Mouse (Mus musculus) right cerebral cortex, postnatal 25 days (tissue): ENCODE data around the gene Col4a3.
A peak's percentile ranks its signal among the peaks of the same experiment; 100 is the strongest.

Source experiments
- DNase-seq: peaks from one replicate; pipeline ENCODE4 v3.0.0; 2022

Gene Col4a3

GRCm38 (mm10) chr1:82608646-82609262 is 22.0 kb downstream of the Col4a3 start:
- DNase-seq = no peak

GRCm38 (mm10) chr1:82612061-82612660 is 25.4 kb downstream of the Col4a3 start:
- DNase-seq = no peak

- no peak for DNase-seq
These were observed 31.3 kb downstream of the Col4a3 start for GRCm38 (mm10) chr1:82618001-82618400.

GRCm38 (mm10) chr1:82618592-82618991 is 31.9 kb downstream of the Col4a3 start:
- DNase-seq = no peak

GRCm38 (mm10) chr1:82619981-82620380 is 33.3 kb downstream of the Col4a3 start:
- no peak for DNase-seq

GRCm38 (mm10) chr1:82624934-82625333 is 38.2 kb downstream of the Col4a3 start:
- no peak for DNase-seq

GRCm38 (mm10) chr1:82625474-82625873 is 38.8 kb downstream of the Col4a3 start:
- DNase-seq = no peak

- DNase-seq = no peak
These were observed 40.9 kb downstream of the Col4a3 start for GRCm38 (mm10) chr1:82627652-82628051.

- no peak for DNase-seq
These were observed 42.8 kb downstream of the Col4a3 start for GRCm38 (mm10) chr1:82629495-82629894.

GRCm38 (mm10) chr1:82631169-82631792 is 44.6 kb downstream of the Col4a3 start:
- DNase-seq = no peak

GRCm38 (mm10) chr1:82634545-82635253 is 48.0 kb downstream of the Col4a3 start:
- peak; percentile 32 for DNase-seq

- DNase-seq = no peak
These were observed 48.5 kb downstream of the Col4a3 start for GRCm38 (mm10) chr1:82635254-82635620.

- no peak for DNase-seq
These were observed 49.6 kb downstream of the Col4a3 start for GRCm38 (mm10) chr1:82636321-82636720.

GRCm38 (mm10) chr1:82637414-82637813 is 50.7 kb downstream of the Col4a3 start:
- no peak for DNase-seq

GRCm38 (mm10) chr1:82638428-82638827 is 51.7 kb downstream of the Col4a3 start:
- DNase-seq = no peak

- DNase-seq = peak; percentile 58
These were observed 54.7 kb downstream of the Col4a3 start for GRCm38 (mm10) chr1:82641316-82641987.

- no peak for DNase-seq
These were observed 61.3 kb downstream of the Col4a3 start for GRCm38 (mm10) chr1:82647989-82648388.

GRCm38 (mm10) chr1:82650868-82651267 is 64.1 kb downstream of the Col4a3 start:
- no peak for DNase-seq

GRCm38 (mm10) chr1:82654046-82654445 is 67.3 kb downstream of the Col4a3 start:
- no peak for DNase-seq

- no peak for DNase-seq
These were observed 69.7 kb downstream of the Col4a3 start for GRCm38 (mm10) chr1:82656452-82656851.

- no peak for DNase-seq
These were observed 75.5 kb downstream of the Col4a3 start for GRCm38 (mm10) chr1:82662269-82662668.

- no peak for DNase-seq
These were observed 76.8 kb downstream of the Col4a3 start for GRCm38 (mm10) chr1:82663522-82663921.

- no peak for DNase-seq
These were observed 99.6 kb downstream of the Col4a3 start for GRCm38 (mm10) chr1:82686328-82686727.
